Mouse (Mus musculus): ENCODE data around the gene Rnaseh2a. TPM values are rescaled to one million over a fixed set of nuclear protein-coding genes. Genes with fewer than 3 reads are reported as not detected.
A peak's percentile ranks its signal among the peaks of the same experiment; 100 is the strongest.

Rnaseh2a gene
- polyA plus RNA-seq, 1 experiment from 2014 or later: 119 TPM

DNA sequence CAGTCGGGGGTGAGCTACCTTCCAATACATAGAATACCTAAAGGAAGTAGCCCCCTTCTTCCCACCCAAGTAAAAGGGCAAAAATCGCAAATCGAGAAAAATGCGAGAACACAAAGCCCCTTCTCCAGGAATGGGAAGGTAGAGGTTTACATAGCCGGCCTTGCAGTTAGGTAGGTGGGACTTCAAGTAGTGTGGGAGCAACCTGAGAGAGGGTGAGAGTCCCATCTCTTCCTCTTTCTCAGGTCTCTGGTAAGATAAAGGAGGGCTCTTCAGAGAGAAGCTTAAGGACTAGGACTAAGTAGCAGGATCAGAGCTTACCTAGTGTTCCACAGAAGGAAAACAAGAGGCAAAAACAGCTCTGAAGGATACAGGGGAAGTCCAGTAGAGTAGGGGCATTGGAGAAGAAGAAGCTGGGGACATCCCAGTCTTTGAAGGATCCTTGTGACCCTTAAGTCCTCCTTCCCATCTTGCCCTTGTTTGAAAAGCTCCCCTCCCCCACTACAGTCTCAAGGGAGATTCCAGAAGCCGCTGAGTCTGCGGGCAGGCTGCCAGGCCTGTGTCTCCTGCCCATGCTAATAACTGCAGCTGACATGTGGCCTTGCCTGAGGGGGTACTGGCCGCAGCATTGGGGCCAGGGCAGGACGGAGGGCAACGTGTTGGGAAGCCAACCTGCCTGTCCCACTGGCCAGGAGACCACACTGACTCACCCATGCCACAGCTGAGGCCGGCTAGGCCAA is 11.2 kb upstream of the Rnaseh2a start:
- peak overlapping the region; percentile 75 for H3K4me3 ChIP-seq

DNA sequence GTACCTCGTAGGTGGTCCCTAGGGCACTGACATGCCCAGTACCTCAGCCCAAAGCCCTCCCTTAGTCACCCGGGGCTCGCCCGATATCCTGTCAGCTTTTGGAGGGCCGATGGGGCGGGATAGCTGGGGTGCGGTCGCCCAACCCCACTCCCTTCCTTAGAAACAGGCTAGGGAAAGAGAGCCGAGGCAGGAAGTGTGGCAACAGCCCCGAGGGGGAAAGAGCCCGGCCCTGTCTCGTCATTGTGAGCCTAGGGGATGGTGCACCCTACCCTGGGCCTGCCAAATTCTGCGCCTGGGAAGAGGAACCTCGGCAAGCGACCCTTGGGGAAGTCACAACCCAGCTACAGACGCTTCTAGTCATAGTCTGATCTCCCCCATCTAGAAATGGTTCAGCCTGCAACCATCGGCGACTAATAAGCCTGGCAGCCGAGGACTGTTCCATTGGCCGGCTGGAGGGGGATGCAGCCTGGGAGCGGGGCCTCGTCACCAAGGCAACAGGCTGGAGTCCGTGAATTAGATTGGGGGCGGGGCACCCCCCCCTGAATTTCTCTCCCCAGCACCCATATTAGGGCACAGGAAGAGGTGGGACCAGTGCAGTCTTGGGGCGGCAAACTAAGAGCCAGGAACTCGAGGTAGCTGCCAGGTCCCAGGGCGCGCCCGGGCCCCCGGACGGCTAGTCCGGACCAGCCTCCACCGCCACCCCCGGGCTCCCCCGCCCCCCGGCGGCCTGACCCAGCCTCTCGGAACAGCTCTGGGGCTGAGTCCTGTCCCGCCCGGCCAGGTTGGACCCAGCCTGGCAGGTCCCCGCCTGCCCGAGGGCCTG is 10.2 kb upstream of the Rnaseh2a start:
- H3K4me1 ChIP-seq: peaks cover 89% of the 10 kb centered on the region
- peak overlapping the region; percentile 83 for H3K27ac ChIP-seq
- peak; percentile 96 for DNase-seq (ENCODE audit: low spot score)
- WGBS: 3% methylated on average over 42 of the region's 42 CpGs
- no peaks in the 10 kb centered on the region for H3K9me3 ChIP-seq
- 0 out of 2 replicates have a peak, but pooled peaks cover 4% of the 10 kb centered on the region for H3K36me3 ChIP-seq
- H3K27me3 ChIP-seq (ENCODE audit: insufficient read depth, poor library complexity, severe bottlenecking): peaks cover 40% of the 10 kb centered on the region
- H3K4me3 ChIP-seq: peak overlapping the region; percentile 75

More for the DNA sequence above, 11.2 kb upstream of the Rnaseh2a start:
- peaks cover 41% of the 10 kb centered on the region for H3K27me3 ChIP-seq (ENCODE audit: insufficient read depth, poor library complexity, severe bottlenecking)
- no peak for DNase-seq (ENCODE audit: low spot score)
- H3K27ac ChIP-seq: peak overlapping the region; percentile 83
- no peaks in the 10 kb centered on the region for H3K9me3 ChIP-seq
- peaks cover 90% of the 10 kb centered on the region for H3K4me1 ChIP-seq
- H3K36me3 ChIP-seq: no peaks in the 10 kb centered on the region
- 33% methylated on average over 11 of the region's 11 CpGs for WGBS

DNA sequence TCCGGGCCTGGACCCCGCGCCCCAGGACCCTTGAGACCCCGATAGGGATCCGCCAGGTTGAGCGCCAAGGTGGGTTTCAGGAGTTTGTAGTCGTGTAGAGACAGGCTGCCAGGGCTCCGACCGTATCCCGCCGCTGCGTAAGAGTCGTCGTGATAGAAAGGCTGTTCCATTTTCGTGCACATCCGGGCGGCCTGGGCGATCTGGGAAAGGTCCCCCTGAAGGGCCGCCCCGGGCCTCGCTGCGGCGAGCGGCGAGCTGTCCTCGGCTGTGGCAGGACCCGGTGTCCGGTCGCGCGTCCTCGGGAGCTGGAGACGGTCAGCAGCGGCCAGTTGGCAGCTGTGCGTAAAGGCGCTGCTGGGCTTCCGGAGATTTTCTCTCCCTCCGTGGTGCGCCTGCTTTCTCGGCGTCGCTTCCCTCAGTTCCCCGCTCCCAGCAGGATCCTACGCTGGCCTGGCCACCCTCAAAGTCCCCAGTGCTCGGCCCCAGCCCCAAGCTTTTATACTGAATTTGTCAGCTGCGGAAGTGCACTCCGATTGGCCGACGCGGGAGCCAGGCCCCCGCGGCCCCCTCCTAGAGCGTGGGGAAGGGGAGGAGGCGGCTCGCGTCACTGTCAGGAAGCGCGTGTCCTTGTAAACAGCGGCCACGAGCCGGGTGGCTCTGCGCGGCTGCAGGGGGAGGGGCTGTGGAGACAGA is 8.8 kb upstream of the Rnaseh2a start, which contains the start of gene Junb:
Junb (minus strand) TSS at position 471 of the 693 bp plus-strand sequence.
- Histone ChIP-seq H3K36me3 (peaks cover 16% of the 10 kb centered on the region), H3K4me3 (peak within 1 kb of the TSS; percentile 75), H3K27me3 (ENCODE audit: insufficient read depth, poor library complexity, severe bottlenecking) (peaks cover 36% of the 10 kb centered on the region), H3K4me1 (peaks cover 77% of the 10 kb centered on the region), H3K27ac (peak within 1 kb of the TSS; percentile 90), H3K9me3 (no peaks in the 10 kb centered on the region)
- peak; percentile 96 for DNase-seq (ENCODE audit: low spot score)
- under 1% methylated on average over 63 of the region's 63 CpGs for WGBS

DNA sequence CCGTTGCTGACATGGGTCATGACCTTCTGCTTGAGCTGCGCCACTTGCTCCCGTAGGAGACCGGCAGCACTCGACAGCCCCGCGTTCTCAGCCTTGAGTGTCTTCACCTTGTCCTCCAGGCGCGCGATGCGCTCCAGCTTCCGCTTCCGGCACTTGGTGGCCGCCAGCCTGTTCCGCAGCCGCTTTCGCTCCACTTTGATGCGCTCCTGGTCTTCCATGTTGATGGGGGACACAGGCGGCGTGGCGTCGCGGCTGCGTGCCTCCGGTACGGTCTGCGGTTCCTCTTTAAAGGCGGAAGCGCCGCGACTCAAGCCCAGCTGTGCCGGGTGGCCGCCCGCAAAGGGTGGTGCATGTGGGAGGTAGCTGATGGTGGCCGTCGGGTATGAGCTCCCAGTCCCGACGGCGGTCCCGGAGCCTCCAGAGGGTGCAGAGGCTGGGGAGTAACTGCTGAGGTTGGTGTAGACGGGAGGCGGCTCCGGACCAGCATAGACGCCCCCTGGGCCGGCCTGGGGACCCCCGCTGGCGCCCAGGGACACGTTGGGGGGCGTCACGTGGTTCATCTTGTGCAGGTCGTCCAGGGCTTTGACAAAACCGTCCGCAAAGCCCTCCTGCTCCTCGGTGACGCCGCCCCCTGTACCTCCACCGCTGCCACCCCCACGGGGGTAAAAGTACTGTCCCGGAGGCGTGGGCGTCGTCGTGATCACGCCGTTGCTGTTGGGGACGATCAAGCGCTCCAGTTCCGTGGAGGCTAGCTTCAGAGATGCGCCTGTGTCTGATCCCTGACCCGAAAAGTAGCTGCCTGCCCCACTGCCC is 8.1 kb upstream of the Rnaseh2a start:
- Histone ChIP-seq H3K4me3 (peak overlapping the region; percentile 75), H3K9me3 (no peaks in the 10 kb centered on the region), H3K36me3 (peaks cover 24% of the 10 kb centered on the region), H3K27me3 (ENCODE audit: insufficient read depth, poor library complexity, severe bottlenecking) (peaks cover 36% of the 10 kb centered on the region), H3K27ac (peak overlapping the region; percentile 90), H3K4me1 (peaks cover 75% of the 10 kb centered on the region)
- under 1% methylated on average over 70 of the region's 70 CpGs for WGBS
- peak; percentile 89 for DNase-seq (ENCODE audit: low spot score)

DNA sequence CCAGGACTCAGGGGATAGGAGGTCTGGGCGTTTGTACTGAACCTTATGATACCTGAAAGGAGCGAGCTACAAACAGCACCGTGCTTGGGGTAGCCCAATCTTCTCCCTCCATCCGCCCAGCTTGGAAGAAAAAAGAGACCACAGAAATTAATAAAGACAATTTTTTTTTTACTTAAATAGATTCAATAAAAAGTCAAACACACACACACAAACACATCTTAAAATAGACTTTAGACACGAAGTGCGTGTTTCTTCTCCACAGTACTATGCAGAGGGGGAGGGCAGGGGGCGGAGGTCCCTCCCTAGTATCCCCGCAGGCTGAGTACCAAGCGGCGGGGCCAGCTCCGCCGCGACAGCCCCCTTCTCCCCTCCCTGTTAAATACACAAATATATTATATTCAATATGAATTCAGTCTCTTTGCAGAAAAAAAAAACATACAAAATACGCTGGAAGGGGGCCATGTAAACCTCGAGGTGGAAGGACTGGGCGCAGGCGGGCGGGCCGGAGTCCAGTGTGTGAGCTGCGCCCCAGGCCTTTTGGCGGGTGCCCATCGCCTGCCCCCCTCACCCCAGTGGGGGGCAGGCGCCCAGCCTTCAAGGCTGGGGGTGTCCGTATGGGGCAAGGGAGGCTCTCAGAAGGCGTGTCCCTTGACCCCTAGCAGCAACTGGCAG is 7.3 kb upstream of the Rnaseh2a start:
- H3K4me1 ChIP-seq: peaks cover 67% of the 10 kb centered on the region
- peaks cover 30% of the 10 kb centered on the region for H3K27me3 ChIP-seq (ENCODE audit: insufficient read depth, poor library complexity, severe bottlenecking)
- peaks cover 31% of the 10 kb centered on the region for H3K36me3 ChIP-seq
- H3K9me3 ChIP-seq: no peaks in the 10 kb centered on the region
- no peak for DNase-seq (ENCODE audit: low spot score)
- peak overlapping the region; percentile 75 for H3K4me3 ChIP-seq
- 4% methylated on average over 25 of the region's 25 CpGs for WGBS
- H3K27ac ChIP-seq: peak overlapping the region; percentile 90

DNA sequence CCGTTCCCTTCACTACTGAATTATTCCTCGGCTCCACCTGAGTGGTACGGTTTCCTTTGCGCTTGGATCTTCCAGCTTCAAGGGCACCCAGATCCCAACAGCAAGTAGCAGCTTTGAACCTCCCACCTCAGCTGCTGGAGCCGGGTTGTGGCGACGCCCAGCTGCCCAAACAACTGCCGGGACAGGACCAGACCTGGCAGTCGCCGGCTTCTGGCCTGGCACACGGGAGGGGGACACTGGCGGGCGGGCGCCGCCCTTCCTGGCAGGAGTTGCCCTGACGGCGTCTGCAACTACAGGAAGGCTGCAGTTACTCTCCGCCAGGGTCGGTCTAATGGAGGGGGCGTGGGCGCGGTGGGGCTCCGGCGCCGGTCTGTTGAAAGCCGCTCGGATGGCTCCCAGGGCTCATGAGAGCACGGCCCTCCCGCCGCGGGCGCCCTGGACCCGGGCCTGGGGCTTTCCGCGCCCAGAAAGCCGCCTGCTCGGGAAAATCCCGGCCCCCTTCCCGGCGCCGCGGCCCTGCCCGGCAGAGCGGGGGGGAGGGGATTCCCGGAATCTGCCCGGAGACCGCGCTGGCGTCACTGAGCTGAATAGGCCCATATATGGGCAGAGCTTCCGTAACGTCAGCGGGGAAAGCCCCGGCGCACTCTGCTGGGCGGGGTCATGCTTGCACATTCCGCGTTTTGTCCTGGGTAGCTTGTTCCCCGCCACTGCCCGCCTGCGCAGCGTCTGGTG is 6.6 kb upstream of the Rnaseh2a start:
- peaks cover 61% of the 10 kb centered on the region for H3K4me1 ChIP-seq
- WGBS: under 1% methylated on average over 57 of the region's 61 CpGs
- DNase-seq (ENCODE audit: low spot score): peak; percentile 98
- peaks cover 38% of the 10 kb centered on the region for H3K36me3 ChIP-seq
- H3K9me3 ChIP-seq: no peaks in the 10 kb centered on the region
- H3K4me3 ChIP-seq: peak overlapping the region; percentile 75
- peaks cover 24% of the 10 kb centered on the region for H3K27me3 ChIP-seq (ENCODE audit: insufficient read depth, poor library complexity, severe bottlenecking)
- peak overlapping the region; percentile 90 for H3K27ac ChIP-seq

DNA sequence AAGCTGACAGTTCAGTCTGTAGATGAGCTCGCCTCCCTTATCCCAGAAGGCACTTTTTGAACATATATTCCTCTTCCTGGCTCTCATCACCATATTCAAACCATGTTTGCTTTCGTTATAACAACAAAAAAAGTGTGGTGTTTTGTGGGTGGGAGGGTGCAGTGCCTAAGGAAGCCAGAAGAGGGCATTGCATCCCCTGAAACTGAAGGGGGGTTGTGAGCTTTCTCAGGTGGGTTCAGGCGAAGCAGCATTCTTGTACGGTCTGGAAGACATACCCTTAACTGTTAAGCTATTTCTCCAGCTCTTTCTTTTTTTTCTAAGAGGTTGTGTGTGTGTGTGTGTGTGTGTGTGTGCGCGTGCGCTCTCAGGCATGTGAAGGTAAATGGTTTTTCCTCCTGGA is 5.9 kb upstream of the Rnaseh2a start:
- Histone ChIP-seq H3K27ac (peak overlapping the region; percentile 90; the same call in 1 of the 2 replicates), H3K27me3 (ENCODE audit: insufficient read depth, poor library complexity, severe bottlenecking) (peaks cover 17% of the 10 kb centered on the region), H3K4me1 (peaks cover 61% of the 10 kb centered on the region), H3K36me3 (peaks cover 44% of the 10 kb centered on the region), H3K9me3 (no peaks in the 10 kb centered on the region), H3K4me3 (peak overlapping the region; percentile 75)
- 32% methylated on average over 7 of the region's 7 CpGs for WGBS
- no peak for DNase-seq (ENCODE audit: low spot score)

DNA sequence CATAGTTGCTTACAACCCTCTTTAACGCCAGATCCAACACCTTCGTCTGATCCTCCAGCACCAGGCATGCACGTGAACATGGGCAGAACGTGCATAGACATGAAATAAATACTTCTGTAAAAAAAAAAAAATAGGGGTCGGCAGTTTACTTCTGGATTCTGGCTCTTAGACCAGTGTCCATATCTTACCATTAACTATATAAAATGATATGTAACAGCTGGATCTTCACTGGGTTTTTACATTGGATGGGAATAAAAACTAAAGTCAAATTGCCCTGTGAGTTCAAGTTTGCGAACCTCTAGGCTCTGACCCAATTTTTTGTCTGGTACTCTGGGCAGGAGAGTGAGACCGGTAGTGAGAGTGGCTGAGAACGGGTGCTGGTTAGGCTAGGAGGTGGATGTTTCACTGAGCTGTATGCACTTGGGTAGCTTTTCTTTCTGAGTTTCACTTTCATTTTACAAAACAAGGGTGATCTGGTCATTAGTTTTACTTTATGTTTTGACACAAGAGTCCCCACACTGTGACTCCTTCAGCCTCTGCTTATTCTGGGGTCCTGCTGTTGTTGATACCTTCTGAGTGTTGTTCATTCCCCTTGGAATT is 5.1 kb upstream of the Rnaseh2a start:
- H3K27ac ChIP-seq: no peak overlapping the region
- peaks cover 12% of the 10 kb centered on the region for H3K27me3 ChIP-seq (ENCODE audit: insufficient read depth, poor library complexity, severe bottlenecking)
- peaks cover 56% of the 10 kb centered on the region for H3K4me1 ChIP-seq
- H3K9me3 ChIP-seq: no peaks in the 10 kb centered on the region
- DNase-seq (ENCODE audit: low spot score): no peak
- no peak overlapping the region for H3K4me3 ChIP-seq
- 79% methylated on average over 8 of the region's 8 CpGs for WGBS
- H3K36me3 ChIP-seq: peaks cover 44% of the 10 kb centered on the region

DNA sequence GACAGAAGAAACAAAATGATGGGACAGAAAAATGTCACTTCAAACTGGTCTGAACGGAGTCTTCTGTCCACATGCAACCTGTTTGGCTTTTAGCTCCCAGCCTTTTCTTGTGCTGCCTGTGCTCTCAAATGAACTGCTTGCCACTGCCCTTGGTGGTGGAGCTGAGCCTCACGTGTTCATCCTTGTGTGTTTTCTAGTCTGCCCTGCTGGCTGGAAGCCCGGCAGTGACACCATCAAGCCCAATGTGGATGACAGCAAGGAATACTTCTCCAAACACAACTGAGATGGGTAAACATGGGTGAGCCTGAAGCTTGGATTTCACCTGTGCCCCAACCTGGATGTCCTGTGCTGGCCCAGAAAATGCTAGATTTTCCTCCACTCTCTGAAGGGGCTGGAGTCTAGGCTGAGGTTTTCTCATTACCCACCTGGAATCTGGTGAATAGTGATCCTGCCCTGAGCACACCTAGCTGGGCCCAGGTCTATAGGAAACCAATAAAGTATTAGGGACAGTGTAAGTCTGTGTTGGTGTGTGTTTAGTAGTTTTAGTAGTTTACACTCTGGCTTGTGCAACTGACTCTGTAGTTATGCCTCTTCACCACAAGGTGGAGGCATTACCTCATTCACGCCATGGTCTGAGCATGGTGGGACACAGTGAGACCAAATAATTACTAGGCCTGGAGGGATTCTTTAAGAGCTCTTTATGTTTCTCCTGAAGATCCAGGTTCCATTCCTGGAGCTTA is 4.4 kb upstream of the Rnaseh2a start:
- Histone ChIP-seq H3K4me3 (no peak overlapping the region), H3K9me3 (no peaks in the 10 kb centered on the region), H3K36me3 (peaks cover 44% of the 10 kb centered on the region), H3K27me3 (ENCODE audit: insufficient read depth, poor library complexity, severe bottlenecking) (peaks cover 8% of the 10 kb centered on the region), H3K27ac (no peak overlapping the region), H3K4me1 (peaks cover 49% of the 10 kb centered on the region)
- no peak for DNase-seq (ENCODE audit: low spot score)
- 75% methylated on average over 4 of the region's 4 CpGs for WGBS

DNA sequence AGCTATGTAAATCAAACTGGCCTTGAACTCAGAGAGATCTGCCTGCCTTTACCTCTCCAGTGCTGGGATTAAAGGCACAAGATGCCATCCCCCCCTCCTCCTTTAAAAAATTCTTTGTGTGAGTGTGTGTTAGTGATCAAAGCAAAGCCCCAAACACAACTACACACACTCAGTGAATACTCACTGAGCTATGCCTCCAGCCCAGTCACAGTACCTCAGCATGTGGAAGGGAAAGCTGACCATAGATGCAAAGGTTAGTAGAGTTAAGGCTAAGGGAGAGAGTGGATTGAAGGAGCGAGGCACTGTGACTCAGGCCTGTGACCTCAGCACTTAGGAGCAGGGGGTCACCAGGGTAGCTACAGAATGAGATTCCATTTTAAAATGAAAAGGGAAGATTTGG is 3.5 kb upstream of the Rnaseh2a start:
- Histone ChIP-seq H3K27ac (no peak overlapping the region), H3K4me3 (no peak overlapping the region), H3K36me3 (peaks cover 44% of the 10 kb centered on the region), H3K27me3 (ENCODE audit: insufficient read depth, poor library complexity, severe bottlenecking) (peaks cover 8% of the 10 kb centered on the region), H3K9me3 (no peaks in the 10 kb centered on the region), H3K4me1 (peaks cover 47% of the 10 kb centered on the region)
- WGBS: 78% methylated on average over 1 of the region's 1 CpGs
- no peak for DNase-seq (ENCODE audit: low spot score)

Data from heart, embryonic 10.5 days (tissue).